Comparison of ENCODE assay signal across 10 mouse cellular contexts in the genomic region with DNA sequence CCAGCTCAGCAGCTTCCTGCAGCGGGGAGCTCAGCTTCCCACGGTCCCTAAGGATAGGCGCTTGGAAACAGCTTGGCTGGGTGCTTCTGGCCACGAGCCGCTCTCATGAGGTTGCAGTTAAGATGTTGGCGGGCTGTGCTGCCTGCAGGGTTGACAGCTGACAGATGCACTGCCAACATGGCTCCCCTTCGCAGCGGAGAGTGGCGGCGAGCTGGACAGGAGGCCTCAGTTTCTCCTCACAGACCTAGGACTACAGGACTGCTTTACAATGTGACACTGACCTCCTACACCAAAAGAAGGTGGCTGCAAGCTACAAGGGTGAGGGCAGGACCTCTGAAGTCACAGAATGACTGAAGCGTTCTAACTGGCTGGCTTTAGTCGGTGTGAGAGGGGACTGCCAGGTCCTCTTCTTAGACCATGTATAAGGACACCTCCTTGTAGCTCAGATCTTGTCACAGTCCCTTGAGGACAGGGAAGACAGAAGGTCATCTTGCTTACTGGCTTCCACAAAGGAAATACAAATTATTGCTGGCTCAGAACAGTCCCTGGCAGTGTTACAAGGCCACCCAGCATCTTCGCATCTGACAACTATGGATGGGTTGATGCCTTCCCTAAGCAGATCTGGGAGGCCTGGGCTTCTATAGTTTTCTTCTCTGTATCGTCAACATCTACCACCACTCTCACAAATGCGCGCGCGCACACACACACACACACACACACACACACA. TPM values are rescaled to one million over a fixed set of nuclear protein-coding genes. Genes with fewer than 3 reads are reported as not detected.
DNase-seq lines count a peak whose midpoint lies in the region; ATAC-seq lines count a peak whose summit lies in the region.
"Had no signal": no experiment of that assay in that cellular context is flagged by ENCODE, and none has a peak within 500 bp of the region (broad histone marks: within the 10 kb centered on the region; RNA-seq: fewer than 3 reads in every experiment).

No protein-coding gene starts in this region.

- intact Hi-C loops in left cerebral cortex, postnatal 14 days (cut with DNase I), result no loop called here

- H3K27me3 ChIP-seq in heart, embryonic 11.5 days (ENCODE audit: control insufficient read depth, insufficient read depth, low read length), result no peaks in the 10 kb centered on the region

- WGBS in heart, embryonic 11.5 days (ENCODE audit: insufficient replicate concordance), result 84% methylated on average over 18 of the region's 18 CpGs

- H3K4me2 ChIP-seq in heart, embryonic 11.5 days, result no peak overlapping the region

- H3K36me3 ChIP-seq in heart, embryonic 11.5 days (ENCODE audit: control insufficient read depth, insufficient read depth, low read length), result no peaks in the 10 kb centered on the region

- DNase-seq in heart, adult 18-20 months, result peak; percentile 60 to 64
- DNase-seq in cerebellum, adult 11 months, result peak; percentile 65
- peak; percentile 41 for DNase-seq in gastrocnemius, postnatal 10 days
- peak; percentile 45 to 58 for DNase-seq in left cerebral cortex, postnatal 14 days (ENCODE audit: low spot score in 2 of 2)
- DNase-seq in urinary bladder, postnatal 4 days (ENCODE audit: low spot score in 2 of 2), result no peak
- DNase-seq in thymus, postnatal 14 days, result no peak
- no peak for DNase-seq in liver

- no peaks in the 10 kb centered on the region for H3K9me3 ChIP-seq in heart, embryonic 11.5 days (replicated peaks; ENCODE audit: control insufficient read depth, low read length)

- no peak overlapping the region for H3K4me3 ChIP-seq in heart, embryonic 11.5 days (ENCODE audit: low read depth, low read length)

- no peak overlapping the region for H3K27ac ChIP-seq in heart, embryonic 11.5 days (ENCODE audit: low read depth, low read length)
- H3K27ac ChIP-seq: macrophage had no signal

- no peak overlapping the region for H3K9ac ChIP-seq in heart, embryonic 11.5 days (ENCODE audit: low read depth, low read length)

- no peaks in the 10 kb centered on the region for H3K4me1 ChIP-seq in heart, embryonic 11.5 days (ENCODE audit: control insufficient read depth, insufficient read depth, low read length)

- no peak for ATAC-seq in heart, embryonic 11.5 days (replicated peaks; ENCODE audit: insufficient number of reproducible peaks, low FRiP score, low TSS enrichment)
- ATAC-seq: intestine, embryonic 16.5 days had no signal

RNA-seq across cellular contexts. Expression of a gene that starts 13.3 kb away (rescaled TPM):
- 1 to 10 TPM; 5.1 to 5.4 TPM for total RNA-seq in heart, adult 18-20 months (2021)
- 0.37 and 0.57 TPM in 2 replicates for polyA plus RNA-seq in heart, embryonic 11.5 days (2014; fragmentation: Nextera tagmentation; extraction: Ambion mirVana)
- total RNA-seq in gastrocnemius, postnatal 10 days (2021), result 1 to 10 TPM; 4.2 to 4.7 TPM
- 1 to 10 TPM; 3.8 to 4.8 TPM for total RNA-seq in left cerebral cortex, postnatal 14 days (2021)
- polyA plus RNA-seq: macrophage had no signal

RNA-seq across cellular contexts. Expression of a gene that starts 15.6 kb away (rescaled TPM):
- not detected for total RNA-seq in heart, adult 18-20 months (2021)
- polyA plus RNA-seq in heart, embryonic 11.5 days (2014; fragmentation: Nextera tagmentation; extraction: Ambion mirVana), result not detected in 2 replicates
- total RNA-seq in gastrocnemius, postnatal 10 days (2021), result not detected
- not detected for total RNA-seq in left cerebral cortex, postnatal 14 days (2021)
- polyA plus RNA-seq: intestine, embryonic 16.5 days; macrophage had no signal

Comparison
In these comparisons a context has a peak if more than half of its experiments do, and no peak if none do; other contexts are left out.
1. DNase-seq: peak in heart, adult 18-20 months (2 of 2), cerebellum, adult 11 months (single experiment), gastrocnemius, postnatal 10 days (single experiment) and left cerebral cortex, postnatal 14 days (2 of 2); none in urinary bladder, postnatal 4 days (0 of 2), thymus, postnatal 14 days (single experiment) and liver (single experiment).